Mouse (Mus musculus): Measurements from ENCODE around the gene Hc. TPM values are rescaled to one million over a fixed set of nuclear protein-coding genes. Genes with fewer than 3 reads are reported as not detected.

The Hc gene
- total RNA-seq, 2 experiments from 2014 or later: 0.37 to 0.45 TPM

DNA sequence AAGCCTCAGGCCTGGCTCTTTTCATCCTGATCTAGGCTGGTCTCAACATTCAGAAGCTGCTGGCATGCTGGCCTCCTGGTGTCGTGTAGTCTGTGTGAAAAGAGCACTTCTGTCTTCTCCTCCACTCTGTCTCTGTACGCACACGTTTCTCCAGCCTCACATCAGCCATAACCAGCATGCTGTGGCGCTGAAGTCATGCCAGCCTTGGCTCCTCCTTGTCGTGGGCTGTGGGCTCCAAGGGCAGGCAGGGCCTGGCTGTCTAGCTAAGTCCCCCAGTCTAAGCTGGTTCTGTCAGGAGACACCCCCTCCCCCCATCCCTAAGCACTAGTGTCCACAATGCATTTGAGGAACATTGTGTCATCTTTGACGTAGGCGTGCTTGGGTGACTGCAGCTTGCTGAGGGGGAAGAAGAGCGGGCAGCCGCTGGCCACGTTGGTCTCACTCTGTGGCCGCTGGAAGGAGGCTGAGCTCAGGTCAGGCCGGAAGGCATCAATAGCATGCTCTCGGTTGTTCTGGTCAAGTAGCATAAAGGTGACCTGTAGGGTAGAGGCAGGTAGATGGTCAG is 117.6 kb downstream of the Hc start:
- no peak for DNase-seq (ENCODE audit: extremely low spot score in 1 of 2, low spot score in 2 of 2)
- intact Hi-C loops (cut with DNase I): no loop called here
- TF ChIP-seq CTCF (IDR thresholded peaks at IDR 0.05): no peak

DNA sequence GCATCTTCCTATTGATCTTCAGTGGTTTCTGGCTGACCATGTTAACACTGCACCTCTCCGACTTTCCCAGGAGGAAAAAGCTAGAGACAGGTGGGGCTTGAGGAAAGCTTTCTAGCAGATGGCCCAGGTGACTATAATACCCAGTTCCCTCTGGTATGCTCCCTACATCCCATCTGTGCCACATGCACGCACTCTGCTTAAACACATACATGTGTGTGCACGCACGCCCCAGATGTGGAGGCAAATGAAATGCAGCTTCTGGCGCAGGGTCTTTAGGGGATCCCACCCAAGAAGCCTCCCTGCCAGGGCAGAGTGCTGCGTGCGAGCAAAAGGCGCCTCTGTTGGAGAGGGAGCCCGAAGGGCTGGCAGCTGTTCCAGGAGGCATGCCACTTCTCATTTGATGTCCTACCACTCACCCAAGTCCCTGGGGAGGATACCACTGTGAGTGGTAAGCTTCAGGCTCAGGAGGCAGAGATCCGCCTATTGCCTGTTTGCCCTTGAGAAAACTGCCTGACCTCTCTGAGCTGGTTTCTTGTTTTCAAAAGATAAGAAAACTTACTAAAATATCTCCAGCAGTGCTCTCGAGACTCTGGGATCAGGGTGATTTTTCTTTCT is 120.1 kb downstream of the Hc start:
- no peak for TF ChIP-seq CTCF (IDR thresholded peaks at IDR 0.05)
- intact Hi-C loops (cut with DNase I): no loop called here
- Histone ChIP-seq H3K27ac (no peak overlapping the region), H3K4me3 (no peak overlapping the region)
- no peak for DNase-seq (ENCODE audit: extremely low spot score in 1 of 2, low spot score in 2 of 2)

More for the DNA sequence above, 117.6 kb downstream of the Hc start:
- Histone ChIP-seq H3K27ac (no peak overlapping the region), H3K4me3 (no peak overlapping the region)

DNA sequence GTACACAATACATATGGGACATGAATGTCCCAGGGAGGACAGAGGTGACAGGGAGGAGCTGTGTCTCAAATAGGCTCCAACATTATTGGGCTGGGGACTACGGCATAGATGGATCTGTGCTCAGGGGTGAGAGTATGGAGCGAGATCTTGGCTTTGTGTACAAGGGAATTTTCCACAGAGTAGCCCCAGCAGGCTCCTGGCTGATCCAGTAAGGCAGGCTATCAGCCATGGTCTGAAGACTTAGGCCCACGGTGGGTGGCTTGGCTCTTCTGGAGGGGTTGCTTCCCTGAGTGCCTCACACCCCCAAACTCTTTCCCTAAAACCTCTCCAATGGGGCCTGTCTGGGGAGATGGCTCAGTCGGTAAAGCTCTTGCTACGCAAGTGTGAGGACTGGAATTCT is 121.0 kb downstream of the Hc start:
- H3K4me3 ChIP-seq: no peak overlapping the region
- DNase-seq (ENCODE audit: extremely low spot score in 1 of 2, low spot score in 2 of 2): no peak
- TF ChIP-seq CTCF (IDR thresholded peaks at IDR 0.05): no peak
- H3K27ac ChIP-seq: no peak overlapping the region
- intact Hi-C loops (cut with DNase I): no loop called here

DNA sequence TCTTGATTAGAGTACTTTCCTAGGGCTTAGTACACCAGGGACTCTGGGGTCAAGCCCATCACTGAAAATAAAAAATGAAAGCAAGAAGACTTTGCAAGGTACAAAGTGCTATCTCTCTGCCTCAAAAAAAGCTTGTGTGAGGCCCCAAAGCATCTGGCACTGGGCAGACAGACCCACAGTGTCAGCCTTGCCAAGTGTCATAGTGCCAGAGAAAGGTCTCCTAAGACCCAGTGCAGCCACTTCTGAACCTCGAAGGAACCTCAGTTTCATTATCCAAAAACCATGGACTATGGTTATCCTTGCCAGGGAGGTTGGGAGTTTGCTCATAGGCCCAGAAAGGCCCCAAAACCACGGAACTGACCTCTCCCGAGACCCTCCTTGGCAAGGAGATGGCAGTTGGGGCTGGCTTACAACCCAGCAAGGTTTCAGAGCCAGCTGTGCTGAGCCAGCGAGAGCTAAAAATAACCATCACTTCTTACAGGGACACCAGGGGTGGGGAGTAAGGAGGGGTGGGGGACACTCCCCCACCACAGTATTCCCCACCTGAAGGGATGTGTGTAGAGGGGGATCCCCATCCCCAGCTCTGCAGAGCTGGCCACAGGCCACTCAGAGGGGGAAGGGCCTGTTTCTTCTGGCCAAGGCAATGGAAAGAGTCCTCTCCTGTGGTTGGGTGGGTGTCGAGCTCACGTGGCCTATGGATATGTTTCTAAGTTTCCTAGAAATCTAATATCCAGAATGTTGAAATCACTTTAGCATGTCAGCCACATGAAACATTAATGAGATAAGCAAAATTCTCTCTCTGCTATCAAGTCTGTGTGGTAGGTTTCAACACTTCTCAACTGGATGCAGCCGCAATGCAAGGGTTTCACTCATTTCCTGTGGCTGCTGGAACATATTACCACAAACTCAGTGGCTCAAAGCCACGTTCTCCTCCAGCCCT is 122.7 kb downstream of the Hc start:
- intact Hi-C loops (cut with DNase I): no loop called here
- Histone ChIP-seq H3K27ac (no peak overlapping the region), H3K4me3 (no peak overlapping the region)
- no peak for TF ChIP-seq CTCF (IDR thresholded peaks at IDR 0.05)
- no peak for DNase-seq (ENCODE audit: extremely low spot score in 1 of 2, low spot score in 2 of 2)

DNA sequence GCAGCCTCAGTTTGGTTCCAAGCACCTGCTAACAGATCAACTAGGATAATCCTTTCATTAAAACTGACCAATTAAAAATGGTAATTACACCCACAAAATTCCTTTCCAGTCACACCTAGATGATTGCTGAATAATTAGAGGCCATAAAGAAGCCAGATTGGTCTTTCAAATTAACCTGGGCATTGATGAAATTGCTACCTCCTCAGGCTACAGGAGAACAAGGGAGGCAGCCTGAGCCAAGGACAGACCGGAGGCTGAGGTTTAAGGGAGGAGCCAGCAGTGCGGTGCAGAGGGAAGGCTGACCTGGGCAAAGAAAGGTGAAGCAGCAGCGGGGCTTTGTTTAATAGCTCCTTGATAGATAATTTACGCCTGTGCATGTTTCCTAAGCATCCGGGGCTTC is 123.8 kb downstream of the Hc start:
- TF ChIP-seq CTCF (IDR thresholded peaks at IDR 0.05): no peak
- Histone ChIP-seq H3K27ac (no peak overlapping the region), H3K4me3 (no peak overlapping the region)
- intact Hi-C loops (cut with DNase I): no loop called here
- no peak for DNase-seq (ENCODE audit: extremely low spot score in 1 of 2, low spot score in 2 of 2)

Other genes starting within 250 kb of the Hc start
- gene Fbxw2, start 235.1 kb downstream of the Hc start, total RNA-seq (2021): 100 to 1,000 TPM in 1 of 2 experiments, 10 to 100 TPM in 1; 86.8 to 100 TPM
- under 1 TPM in 1 of 2 experiments, not detected in 1; 0.27 TPM for gene Gm34653, start 228.4 kb downstream of the Hc start, total RNA-seq (2021)
- gene Cutal, start 187.0 kb downstream of the Hc start, total RNA-seq (2021): under 1 TPM; 0.23 to 0.93 TPM
- gene Psmd5, start 186.5 kb downstream of the Hc start, total RNA-seq (2021): 10 to 100 TPM; 31.9 to 35.7 TPM
- gene Phf19, start 147.4 kb downstream of the Hc start, total RNA-seq (2021): 1 to 10 TPM in 1 of 2 experiments, under 1 TPM in 1; 0.84 to 1.3 TPM
- gene Traf1, start 99.7 kb downstream of the Hc start, total RNA-seq (2021): 1 to 10 TPM; 1.3 to 1.6 TPM
- under 1 TPM in 1 of 2 experiments, not detected in 1; 0.21 TPM for gene AI182371, start 40.1 kb upstream of the Hc start, total RNA-seq (2021)
- 1 to 10 TPM; 9.0 to 9.6 TPM for gene Cntrl, start 48.1 kb upstream of the Hc start, total RNA-seq (2021)
- 100 to 1,000 TPM; 219 to 229 TPM for gene Rab14, start 139.7 kb upstream of the Hc start, total RNA-seq (2021)
- 10 to 100 TPM; 37.6 to 38.2 TPM for gene Gsn, start 194.9 kb upstream of the Hc start, total RNA-seq (2021)